Mouse (Mus musculus): Measurements from ENCODE around the gene Ccdc157.
"Not testable (repeated sequence)": the region's sequence is repeated elsewhere in the genome, so short reads cannot be mapped to it uniquely, and the experiment has no call there.

Gene Ccdc157

DNA sequence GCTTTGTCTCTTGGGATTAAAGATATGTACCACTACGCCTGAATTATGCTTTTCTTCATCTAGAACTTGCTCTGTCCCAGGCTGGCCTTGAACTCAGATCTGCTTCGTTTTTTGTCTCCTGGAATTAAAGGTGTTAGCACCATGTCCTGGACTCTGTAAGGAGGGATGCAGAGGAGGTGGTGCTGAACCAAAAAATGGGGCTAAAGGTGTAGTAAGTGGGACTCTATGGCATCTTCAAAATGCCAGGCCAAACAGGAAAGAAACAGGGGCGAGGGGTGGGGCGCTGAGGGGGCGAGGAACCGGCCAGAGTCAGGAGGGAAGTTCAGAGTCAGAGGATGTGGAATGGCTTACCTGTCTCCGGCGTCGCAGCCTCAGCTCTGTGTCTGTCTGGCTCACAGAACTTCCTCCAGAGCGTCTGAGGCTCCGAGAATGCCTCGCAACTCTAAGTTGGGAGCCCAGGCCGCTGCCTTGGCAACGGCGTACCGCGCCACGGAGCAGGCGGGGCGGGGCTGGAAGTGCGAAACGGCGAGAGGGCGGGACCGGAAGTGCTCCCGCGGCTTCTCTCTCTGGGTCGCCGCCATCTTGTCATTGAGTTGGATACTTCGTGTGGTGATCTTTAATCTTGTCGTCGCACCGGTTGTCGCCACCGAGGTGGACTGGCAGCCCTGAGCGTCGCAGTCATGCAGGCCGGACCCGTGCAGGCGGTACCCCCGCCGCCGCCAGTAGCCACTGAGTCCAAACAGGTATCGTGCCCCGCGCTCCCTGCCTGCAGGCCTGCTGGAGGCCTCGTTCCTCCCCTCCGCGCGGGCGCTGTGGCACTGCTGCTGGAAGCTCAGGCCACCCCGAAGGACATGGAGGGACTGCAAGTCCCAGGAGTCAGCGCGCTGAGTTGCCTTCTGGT is at the start of gene Ccdc157, which contains the start of gene Sf3a1:
Gene Ccdc157 (minus strand): TSS at position 486 of the 901 bp plus-strand sequence.
Gene Sf3a1 (plus strand): TSS at position 543 of the 901 bp plus-strand sequence.
- DNase-seq (ENCODE audit: low spot score in 2 of 2): peak; percentile 92 to 93

DNA sequence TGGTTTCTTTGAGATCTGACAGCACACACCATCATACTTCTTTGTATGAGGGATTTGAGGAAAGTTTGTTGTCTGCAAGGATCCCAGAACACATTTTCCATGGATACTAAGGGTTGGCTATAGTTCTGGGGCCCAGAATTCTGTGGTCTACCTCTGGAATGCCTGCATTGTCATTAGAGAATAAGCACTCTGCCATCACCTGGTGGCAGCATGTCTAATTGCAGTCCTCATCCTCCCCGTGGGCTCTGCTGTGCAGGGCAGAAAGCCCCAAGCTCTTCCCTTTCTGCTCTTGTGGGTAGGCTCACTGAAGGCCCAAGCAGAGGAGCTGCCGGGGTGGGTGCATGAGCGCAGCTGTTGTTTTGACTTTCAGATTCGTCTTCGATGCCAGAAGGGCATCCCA is 49.5 kb upstream of the Ccdc157 start:
- DNase-seq (ENCODE audit: low spot score in 2 of 2): no peak

DNA sequence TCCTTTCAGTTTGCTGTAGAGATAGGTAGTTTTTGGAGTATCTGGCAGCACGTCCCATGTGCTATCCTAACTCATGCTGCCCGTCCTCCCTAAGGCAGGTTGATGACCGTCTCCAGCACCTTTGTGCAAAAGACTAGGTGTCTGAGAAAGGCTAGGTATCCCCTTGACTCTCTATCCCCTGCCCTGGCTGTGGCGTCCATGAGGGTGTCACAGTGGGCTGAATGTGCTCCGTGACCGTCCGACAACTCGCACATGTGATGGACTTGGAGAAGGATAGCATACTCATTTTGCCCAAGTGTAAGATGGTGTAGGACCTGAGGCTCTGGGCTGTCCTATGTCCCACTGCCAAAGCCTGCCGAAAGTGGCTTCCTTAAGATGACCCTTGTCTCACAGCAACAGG is 47.6 kb upstream of the Ccdc157 start:
- no peak for DNase-seq (ENCODE audit: low spot score in 2 of 2)

DNA sequence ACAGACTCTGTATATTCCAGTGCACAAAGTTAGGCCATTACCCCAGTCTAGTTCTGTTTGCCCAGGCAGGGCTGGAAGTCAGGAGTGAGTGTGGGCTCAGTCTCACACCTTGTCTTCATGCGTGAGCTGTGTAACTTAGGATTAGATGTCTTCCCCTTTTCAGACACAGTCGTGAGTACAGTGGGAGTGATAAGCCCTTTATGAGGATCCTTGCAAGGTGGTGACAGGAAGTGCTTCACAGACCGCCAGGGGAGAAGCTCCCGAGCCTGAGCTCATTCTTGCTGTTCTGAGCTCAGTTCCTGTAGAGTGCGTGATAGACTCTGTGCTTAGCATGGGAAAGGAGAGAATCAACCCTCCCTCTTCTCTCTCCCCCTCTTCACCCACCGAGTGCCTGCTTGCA is 46.5 kb upstream of the Ccdc157 start:
- no peak for DNase-seq (ENCODE audit: low spot score in 2 of 2)

- no peak for DNase-seq (ENCODE audit: low spot score in 2 of 2)
Measured at GRCm38 (mm10) chr11:4205951-4206350, 45.9 kb upstream of the Ccdc157 start.

DNA sequence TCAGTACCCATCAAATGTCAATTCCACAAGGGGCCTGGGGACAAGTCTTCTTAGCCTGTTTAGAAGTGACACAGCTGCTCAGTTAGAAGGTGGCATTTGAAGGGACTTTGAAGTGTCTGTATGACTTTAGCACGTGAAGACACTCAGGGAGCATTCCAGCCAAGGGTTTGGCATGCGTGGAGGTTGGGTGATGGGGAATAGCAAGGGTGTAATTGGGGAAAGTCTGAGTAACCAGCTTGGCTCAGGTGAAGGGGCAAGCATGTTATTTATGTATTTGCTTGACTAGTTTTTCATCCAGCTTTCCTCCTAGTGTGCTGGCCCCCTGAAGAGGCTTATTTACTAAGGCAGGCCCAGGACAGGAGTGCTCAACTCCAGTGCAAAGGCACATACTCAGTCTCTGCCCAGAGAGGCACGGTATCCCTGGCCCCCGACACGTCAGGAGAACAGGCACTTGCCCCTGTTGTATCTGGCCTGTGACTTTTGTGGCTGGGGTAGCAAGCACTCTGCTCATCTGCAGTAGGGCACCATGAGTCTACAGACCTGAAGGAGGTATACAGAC is 45.1 kb upstream of the Ccdc157 start:
- DNase-seq (ENCODE audit: low spot score in 2 of 2): no peak

GRCm38 (mm10) chr11:4203705-4204074 is 43.6 kb upstream of the Ccdc157 start:
- DNase-seq (ENCODE audit: low spot score in 2 of 2): no peak

GRCm38 (mm10) chr11:4202995-4203704 is 43.1 kb upstream of the Ccdc157 start:
- no peak for DNase-seq (ENCODE audit: low spot score in 2 of 2)

GRCm38 (mm10) chr11:4201981-4202700 is 42.0 kb upstream of the Ccdc157 start:
- DNase-seq (ENCODE audit: low spot score in 2 of 2): no peak

- no peak for DNase-seq (ENCODE audit: low spot score in 2 of 2)
Measured at GRCm38 (mm10) chr11:4197691-4198090, 37.6 kb upstream of the Ccdc157 start.

GRCm38 (mm10) chr11:4196636-4197035 is 36.5 kb upstream of the Ccdc157 start:
- no peak for DNase-seq (ENCODE audit: low spot score in 2 of 2)

GRCm38 (mm10) chr11:4195597-4196031 is 35.5 kb upstream of the Ccdc157 start:
- no peak for DNase-seq (ENCODE audit: low spot score in 2 of 2)

GRCm38 (mm10) chr11:4193420-4193819 is 33.3 kb upstream of the Ccdc157 start:
- DNase-seq (ENCODE audit: low spot score in 2 of 2): no peak

DNA sequence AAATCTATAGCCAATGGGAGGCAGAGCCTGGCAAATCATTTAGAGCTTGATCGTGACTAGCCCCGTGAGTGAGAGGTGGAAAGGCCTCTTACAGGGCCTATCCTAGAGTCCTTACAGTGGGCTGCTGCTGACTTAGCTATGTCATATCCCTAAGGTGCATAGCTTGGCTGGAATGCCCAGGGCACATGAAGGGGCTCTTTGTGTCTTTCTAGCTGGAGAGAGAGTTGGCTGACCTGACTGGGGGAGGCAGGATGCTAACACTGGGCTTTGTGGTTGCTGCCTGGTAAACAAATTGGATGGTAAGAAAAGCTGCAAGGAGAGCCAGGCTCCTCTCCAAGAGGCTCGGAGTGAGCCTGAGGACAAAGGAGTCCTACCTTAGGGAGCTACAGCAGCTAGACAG is 32.7 kb upstream of the Ccdc157 start:
- no peak for DNase-seq (ENCODE audit: low spot score in 2 of 2)

DNA sequence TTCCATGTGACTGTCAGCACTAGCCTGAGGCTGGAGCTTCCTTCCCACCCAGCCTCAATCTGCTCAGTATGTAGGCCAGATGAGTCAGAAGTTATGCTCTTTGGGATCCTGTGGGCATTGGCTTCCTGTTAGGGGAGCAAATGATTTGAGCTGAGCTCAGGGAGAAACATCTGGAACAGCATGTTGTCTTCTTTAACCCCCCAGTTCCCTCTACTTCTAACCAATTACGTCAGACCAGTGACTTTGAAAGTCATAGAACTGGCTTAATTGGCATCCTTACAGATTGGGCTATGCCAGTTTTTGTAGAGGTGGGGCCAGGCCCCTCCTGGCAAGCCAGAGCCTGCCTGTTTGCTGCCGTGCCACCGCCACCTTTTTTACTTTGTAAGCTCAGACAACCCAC is 30.6 kb upstream of the Ccdc157 start:
- DNase-seq (ENCODE audit: low spot score in 2 of 2): no peak

GRCm38 (mm10) chr11:4189182-4189581 is 29.1 kb upstream of the Ccdc157 start:
- no peak for DNase-seq (ENCODE audit: low spot score in 2 of 2)

DNA sequence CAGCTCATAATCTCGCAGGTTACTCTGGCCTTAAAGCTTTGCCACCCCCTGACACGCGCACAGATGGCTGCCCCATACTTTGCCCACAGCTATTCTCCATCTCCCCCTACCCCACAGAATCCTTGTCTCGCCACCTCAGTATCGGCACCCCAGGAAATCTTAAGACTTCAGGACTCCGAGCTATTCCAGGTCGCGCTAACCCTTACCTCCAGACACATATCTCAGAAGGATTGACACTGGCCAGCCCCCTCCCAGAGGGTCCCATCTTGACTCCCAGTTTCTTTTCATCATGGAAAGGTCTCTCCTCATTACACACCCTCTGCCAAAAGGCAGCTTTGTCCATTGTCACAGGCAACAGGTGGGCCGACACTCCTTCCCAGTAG is 27.2 kb upstream of the Ccdc157 start:
- no peak for DNase-seq (ENCODE audit: low spot score in 2 of 2)

DNA sequence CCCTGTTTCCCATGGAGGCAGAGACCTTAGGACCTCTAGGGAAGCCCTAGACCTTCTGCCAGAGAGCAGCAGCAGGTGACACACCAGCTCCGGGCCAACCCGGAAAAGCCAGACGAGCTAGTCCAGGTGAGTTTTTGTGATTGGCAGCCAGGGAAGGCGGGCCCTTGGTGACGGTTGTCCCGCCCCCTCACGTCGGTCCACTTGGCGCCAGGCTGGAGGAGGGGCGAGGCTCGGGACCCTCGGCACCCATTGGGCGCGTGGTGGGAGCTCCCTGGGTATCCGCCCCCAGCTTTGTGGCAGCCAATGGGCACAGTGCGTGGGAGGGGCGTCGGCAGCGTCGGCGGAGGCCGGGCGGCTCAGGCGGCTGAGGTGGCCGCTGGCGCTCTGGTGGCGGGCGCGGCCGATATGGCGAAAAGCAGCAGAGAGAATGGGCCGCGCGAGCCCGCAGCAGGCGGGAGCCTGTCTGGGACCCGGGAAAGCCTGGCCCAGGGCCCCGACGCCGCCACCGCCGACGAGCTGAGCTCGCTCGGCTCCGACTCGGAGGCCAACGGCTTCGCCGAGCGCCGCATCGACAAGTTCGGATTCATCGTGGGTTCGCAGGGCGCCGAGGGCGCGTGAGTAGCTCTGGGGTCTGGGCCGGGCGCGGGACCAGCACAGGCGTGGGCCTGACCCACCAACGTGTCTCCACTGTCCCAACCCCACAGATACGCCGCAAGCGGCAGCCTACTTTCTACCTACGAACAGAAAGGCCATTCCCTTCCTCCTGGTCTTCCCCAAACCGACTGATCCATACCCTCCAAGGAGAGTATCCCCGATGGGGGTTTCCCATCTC is 26.6 kb upstream of the Ccdc157 start, which contains the start of gene Tbc1d10a:
Gene Tbc1d10a (plus strand): TSS at position 304 of the 832 bp plus-strand sequence.
- peak; percentile 97 to 98 for DNase-seq (ENCODE audit: low spot score in 2 of 2)

DNA sequence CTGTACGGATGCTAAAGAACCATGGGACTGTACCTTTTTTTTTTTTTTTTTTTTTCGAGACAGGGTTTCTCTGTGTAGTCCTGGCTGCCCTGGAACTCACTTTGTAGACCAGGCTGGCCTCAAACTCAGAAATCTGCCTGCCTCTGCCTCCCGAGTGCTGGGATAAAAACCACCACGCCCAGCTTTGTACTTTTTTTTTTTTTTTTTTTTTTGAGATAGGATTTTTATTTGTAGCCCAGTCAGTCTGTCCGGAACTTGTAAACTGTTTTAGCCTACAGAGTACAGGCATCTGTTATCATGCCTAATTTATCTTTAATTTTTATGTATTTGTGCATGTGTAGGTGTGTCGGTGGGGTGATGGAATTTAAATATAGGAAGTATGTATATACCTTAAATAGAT is 25.4 kb upstream of the Ccdc157 start:
- DNase-seq (ENCODE audit: low spot score in 2 of 2): not testable (repeated sequence)

DNA sequence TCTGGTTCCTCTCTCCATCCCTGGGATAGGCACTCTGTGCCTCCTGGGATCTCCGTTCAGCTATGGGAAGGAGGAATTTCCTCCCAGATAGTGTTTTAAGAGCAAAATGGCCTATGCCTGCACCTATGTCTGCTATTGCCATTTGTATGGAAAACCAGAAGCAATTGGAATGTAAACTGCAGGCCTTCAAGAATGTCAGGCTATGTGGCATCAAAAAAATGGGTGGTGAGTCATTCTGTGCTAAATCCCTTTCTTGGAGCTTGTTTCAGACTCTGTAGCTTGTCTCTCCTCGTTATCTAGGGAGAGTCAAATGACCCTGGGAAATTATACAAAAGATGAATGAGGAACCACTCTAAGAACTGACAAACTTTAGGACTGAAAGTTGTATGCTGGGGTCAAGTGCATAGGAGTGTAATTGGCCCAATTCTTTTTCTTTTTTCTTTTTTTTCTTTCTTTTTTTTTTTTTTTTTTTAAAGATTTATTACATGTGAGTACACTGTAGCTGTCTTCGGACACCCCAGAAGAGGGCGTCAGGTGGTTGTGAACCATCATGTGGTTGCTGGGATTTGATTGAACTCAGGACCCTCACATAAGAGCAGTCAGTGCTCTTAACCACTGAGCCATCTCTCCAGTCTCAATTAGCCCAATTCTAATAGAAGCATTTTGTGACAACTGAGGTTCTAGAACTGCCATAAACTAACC is 24.3 kb upstream of the Ccdc157 start:
- DNase-seq (ENCODE audit: low spot score in 2 of 2): no peak
